Mouse (Mus musculus) urinary bladder, adult 2 months (tissue): ENCODE measurements around the gene Mapk13. TPM values are rescaled to one million over a fixed set of nuclear protein-coding genes. Genes with fewer than 3 reads are reported as not detected.
A peak's percentile ranks its signal among the peaks of the same experiment; 100 is the strongest.

ENCODE experiments used
- DNase-seq: peaks from one replicate; pipeline ENCODE4 v3.0.0; 2022; ENCODE audit warnings: low spot score
- polyA plus RNA-seq: library from polyadenylated mRNA; depleted of rRNA; stranded (reverse); fragments of >200 nt; gene quantifications from 2 replicates; pipeline ENCODE4 v1.2.3, GENCODE M21; 2012

Mapk13 gene
- polyA plus RNA-seq, 1 experiment, result 42.8 TPM

- no peak for DNase-seq
Measured at GRCm38 (mm10) chr17:28775161-28775560, 6.1 kb downstream of the Mapk13 start.

DNA sequence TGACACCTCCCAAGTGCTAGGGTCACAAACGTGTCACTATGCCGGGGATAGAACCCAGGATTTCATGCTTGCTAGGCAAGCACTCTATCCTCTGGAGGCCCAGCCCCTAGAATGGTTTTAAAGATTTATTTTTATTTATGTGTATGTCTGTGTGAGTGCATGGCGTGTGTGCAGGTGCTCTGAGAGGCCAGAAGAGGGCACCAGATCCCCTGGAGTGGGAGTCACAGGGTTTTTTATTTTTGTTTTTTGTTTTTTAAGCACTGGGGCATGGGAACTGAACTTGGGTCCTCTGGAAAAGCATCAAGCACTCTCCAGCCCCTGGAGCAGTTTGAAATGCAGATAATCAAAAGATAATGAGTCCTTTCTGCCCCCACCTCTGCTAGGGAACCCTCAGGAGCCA is 7.7 kb downstream of the Mapk13 start:
- DNase-seq, result no peak

- DNase-seq, result no peak
Measured at GRCm38 (mm10) chr17:28777231-28778005, 8.3 kb downstream of the Mapk13 start.

- DNase-seq, result no peak
Measured at GRCm38 (mm10) chr17:28779735-28780134, 10.6 kb downstream of the Mapk13 start.

DNA sequence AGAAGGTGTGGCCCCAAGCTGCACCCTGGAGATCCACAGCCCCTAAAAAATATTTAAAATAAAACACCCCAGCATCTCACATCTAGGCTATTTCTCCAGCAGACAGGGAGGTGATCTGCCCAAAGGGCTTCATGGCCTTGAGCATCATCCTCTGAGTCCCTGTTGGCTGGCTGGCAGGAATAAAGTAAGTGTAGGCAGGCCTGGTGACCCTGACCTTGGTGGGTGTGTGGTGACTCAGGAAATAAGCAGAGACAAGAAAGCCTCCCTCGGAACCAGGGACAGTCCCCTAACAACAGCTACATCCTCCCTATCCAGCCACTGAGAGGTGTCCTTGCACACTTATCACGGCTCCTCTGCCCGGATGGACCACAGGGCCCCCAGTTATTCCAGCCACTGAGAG is 11.7 kb downstream of the Mapk13 start:
- DNase-seq, result no peak

GRCm38 (mm10) chr17:28781290-28782045 is 12.4 kb downstream of the Mapk13 start:
- DNase-seq, result no peak

DNA sequence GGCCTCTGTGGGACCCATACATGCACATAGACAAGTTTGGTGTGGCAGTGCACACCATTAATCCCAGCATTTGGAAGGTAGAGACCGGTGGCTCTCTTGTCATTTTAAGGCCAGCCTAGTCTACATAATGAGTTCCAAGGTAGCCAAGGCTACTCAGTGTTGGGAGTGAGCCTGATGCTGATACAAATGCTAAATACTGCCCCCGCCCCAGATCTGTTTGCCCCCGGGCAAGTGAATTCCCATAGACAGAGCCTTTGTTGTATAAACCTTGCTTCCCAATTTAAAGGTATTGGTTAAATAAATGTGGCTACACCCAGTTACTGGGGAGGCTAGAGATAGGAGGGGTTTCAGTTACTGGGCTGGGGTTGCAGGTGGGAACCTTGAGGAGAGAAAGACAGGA is 15.9 kb downstream of the Mapk13 start:
- no peak for DNase-seq

DNA sequence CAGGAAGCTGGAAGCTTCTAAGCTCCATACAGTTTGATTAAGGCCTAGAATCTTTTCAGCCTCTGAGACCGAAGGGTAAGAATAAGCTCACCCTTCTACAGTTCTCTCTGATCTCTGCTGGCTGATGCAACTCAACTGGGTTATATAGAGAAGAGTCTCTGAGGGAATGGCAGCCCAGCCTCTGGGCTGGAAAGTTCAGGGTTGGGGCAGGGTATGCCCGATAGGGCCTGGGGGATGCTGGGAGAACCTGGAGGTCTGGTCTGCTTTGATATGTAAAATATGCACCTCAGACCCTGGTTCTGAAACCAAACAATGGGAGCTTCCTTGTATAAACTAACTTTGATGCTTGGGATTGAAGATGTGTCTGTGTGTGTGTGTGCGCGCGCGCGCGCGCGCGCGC is 18.4 kb downstream of the Mapk13 start:
- no peak for DNase-seq

DNA sequence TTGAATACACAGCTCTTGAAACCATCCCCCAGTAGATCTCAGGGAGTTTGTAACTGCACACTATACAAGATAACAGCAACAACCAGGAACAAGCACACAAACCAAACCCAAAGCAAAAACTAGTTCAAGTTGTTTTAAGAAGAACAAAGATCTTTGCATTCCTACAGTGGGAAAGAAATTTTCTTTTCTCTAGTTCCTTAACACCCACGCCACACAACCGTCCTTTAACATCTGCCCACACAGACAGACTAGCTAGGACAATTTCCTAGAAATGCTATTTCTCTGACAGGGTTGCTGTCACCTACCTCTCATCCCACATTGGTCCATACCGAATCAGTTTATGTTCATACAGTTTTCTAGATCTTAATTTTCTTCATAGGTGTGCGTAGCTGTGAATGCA is 27.9 kb downstream of the Mapk13 start:
- no peak for DNase-seq

- no peak for DNase-seq
Measured at GRCm38 (mm10) chr17:28799291-28800160, 30.4 kb downstream of the Mapk13 start.

GRCm38 (mm10) chr17:28800281-28800670 is 31.2 kb downstream of the Mapk13 start:
- DNase-seq, result no peak

DNA sequence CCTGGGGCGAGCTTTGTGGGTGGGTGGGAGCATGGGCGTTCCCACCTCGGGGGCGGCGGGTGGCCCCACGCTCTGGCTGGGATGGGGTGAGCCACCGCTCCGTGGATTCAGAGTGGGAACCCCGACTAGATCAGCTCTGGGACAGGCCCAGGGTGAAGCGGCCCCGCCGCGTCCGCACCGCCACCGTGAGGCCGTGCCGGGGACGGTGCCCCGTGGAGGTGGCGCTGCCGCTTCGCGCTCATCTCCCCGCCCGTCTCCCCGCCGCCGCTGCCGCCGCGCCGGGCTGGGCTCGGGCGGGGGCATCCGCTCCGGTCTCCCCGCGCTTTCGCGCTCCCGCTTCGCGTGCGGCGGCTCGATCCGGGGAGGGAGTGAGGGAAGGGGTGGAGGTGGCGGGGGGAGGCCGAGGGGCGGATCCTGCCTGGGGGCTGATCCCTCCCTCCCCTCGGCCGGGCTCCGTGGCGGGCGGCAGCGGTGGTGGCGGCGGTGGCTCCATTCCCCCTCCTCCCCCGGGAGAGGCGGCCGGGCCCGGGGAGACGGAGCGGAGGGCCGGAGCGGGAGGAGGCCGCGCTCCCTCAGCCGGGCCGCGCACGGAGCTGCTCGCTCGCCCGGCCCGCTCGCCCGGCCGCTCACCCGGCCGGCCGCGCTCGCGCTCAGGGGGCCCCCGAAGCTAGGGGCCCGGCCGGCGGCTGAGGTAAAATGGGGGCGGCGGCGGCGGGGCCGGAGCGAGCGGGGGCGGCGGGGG is 31.7 kb downstream of the Mapk13 start, which contains the start of gene Brpf3:
Brpf3 (plus strand) TSS at position 420 of the 742 bp plus-strand sequence.
- peak; percentile 86 for DNase-seq

- peak; percentile 97 for DNase-seq
Measured at GRCm38 (mm10) chr17:28801474-28802005, 32.4 kb downstream of the Mapk13 start.

DNA sequence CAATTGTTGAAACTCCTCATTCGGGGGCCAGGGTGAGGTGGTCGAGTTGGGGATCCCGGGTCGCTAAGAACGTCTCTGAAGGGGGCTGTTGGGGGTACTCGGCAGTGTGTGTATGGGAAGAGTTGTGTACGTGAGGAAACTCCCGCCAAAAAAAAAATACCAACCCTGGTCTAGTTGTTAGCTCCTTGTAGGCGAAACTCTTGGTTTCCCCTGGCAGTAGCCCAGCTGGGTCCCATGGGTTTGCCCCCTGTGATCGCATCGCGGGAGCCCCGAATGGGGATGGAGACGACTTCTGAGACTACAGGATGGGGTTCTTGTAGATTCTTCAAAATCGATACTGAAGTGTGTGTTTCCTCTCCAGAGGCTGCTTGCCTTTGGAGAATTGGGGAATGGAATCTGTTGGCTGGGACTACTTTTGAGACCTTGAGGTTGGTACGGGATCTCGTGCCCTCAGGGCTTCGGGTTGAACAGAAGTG is 32.9 kb downstream of the Mapk13 start:
- no peak for DNase-seq

DNA sequence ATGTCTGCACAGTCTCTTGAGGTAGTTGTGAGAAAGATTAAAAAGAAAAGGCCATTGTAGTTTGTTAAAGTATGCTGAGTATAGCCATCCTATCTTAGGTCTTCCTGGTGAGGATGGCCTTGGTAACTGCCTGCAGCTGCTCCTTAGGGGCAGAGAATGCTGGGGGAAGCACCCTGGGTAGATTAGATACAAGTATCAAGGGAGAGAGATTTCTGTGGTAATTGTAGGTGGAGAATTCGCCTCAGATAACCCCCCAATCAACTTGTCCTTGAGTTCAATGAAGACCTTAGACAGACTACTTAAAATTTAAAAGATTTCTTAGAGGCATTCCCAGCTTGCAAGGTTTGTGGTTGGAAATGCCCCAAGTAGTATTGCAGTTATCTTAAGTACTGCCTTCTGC is 34.2 kb downstream of the Mapk13 start:
- no peak for DNase-seq

DNA sequence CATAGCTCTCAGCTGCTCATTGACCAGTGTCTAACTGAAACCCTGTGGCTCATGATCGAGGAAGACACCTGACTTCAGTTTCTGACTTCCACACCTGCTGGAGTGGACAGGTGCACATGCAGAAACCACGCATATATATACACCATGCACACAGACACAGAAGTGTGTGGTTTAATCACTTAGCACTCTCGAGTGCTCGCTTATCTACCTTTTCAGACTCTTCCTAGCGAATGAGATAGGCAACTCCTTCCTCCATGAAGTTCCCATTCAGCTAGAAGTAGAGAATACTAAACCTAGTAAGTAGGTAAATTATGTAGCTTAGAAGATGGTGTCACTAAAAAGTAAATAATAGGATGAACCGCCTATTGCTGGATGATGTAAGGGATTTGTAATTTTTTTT is 35.9 kb downstream of the Mapk13 start:
- no peak for DNase-seq

GRCm38 (mm10) chr17:28806770-28807169 is 37.7 kb downstream of the Mapk13 start:
- DNase-seq, result no peak

- no peak for DNase-seq
Measured at GRCm38 (mm10) chr17:28808714-28809113, 39.6 kb downstream of the Mapk13 start.

DNA sequence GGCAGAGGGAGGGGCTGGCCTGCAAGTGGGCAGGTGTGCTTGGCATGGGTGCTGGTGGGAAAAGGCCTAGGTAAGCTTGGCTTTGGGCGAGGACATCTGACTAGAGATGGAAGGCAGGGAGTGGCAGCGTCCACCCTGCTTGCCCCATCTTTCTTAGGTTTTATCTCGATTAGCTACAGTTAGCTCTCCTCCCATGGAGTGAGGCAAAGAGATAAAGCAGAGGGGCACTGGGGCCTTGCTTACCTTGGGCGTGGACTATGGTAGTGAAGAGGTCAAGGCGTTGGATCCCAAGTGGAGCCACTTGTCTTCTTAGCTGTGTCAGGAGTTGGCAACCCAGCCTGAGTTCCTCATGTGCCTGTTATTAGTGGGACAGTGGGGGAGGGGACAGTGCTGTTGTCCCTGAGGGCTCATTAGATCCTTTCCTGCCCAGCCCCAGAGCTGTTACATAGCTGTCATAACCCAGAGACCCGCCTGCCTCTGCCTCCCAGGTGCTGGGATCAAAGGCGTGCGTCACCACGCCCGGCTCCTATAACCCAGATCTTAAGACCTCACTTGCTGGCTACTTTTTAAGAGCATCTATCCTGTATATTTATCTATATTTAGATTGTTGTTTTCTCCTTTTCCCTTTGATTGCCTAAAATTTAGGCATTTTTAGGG is 40.2 kb downstream of the Mapk13 start:
- DNase-seq, result no peak

DNA sequence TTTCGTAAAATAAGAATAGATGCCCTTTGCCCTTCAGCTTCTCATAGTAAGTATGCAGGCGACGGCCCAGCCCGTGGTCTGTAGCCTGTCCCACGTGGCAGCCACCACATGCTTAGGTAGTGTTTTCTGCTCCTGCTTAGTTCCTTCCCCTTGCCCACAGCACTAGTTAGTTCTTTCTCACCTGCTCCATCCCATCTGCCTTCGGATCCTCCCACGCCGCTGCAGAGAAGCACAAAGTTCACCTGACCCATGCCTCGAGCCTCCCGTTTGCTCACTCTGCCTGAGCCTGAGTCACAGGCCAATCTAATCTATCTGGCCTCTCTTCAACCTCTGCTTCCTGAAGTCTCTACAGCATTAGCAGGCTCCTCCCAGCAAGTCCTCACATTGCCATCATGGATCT is 43.2 kb downstream of the Mapk13 start:
- DNase-seq, result no peak
